Mouse (Mus musculus) lung, embryonic 14.5 days (tissue): ENCODE data around the gene Smim4. TPM values are rescaled to one million over a fixed set of nuclear protein-coding genes. Genes with fewer than 3 reads are reported as not detected.

Experiments
- ATAC-seq: fragments of 200-750 bp; cut with Nextera tagmentation; 2 replicates; pipeline ENCODE4 v1.8.0; 2017; ENCODE audit warnings: mild to moderate bottlenecking, moderate TSS enrichment, moderate library complexity; ENCODE audit not compliant: insufficient read depth
- DNase-seq: peaks from one replicate; pipeline ENCODE4 v3.0.0-alpha.2; 2015
- H3K27ac ChIP-seq: fragments of 300-500 bp; sonication (generic); 2 replicates; pipeline ENCODE4 v1.5.1; 2014; ENCODE audit warnings: low read depth, mild to moderate bottlenecking, moderate library complexity
- H3K27me3 ChIP-seq: fragments of 300-500 bp; sonication (generic); 2 replicates; pipeline ENCODE4 v1.6.1; 2014; ENCODE audit warnings: low read length, control low read depth; ENCODE audit not compliant: insufficient read depth
- H3K36me3 ChIP-seq: fragments of 300-500 bp; sonication (generic); 2 replicates; pipeline ENCODE4 v1.6.1; 2014; ENCODE audit warnings: control low read depth; ENCODE audit not compliant: insufficient read depth
- H3K4me1 ChIP-seq: fragments of 300-500 bp; sonication (generic); 2 replicates; pipeline ENCODE4 v1.6.1; 2014; ENCODE audit warnings: antibody characterized with exemption, control low read depth; ENCODE audit not compliant: insufficient read depth
- H3K4me2 ChIP-seq: fragments of 300-500 bp; sonication (generic); 2 replicates; pipeline ENCODE4 v1.6.1; 2014; ENCODE audit warnings: mild to moderate bottlenecking
- H3K4me3 ChIP-seq: fragments of 300-500 bp; sonication (generic); 2 replicates; pipeline ENCODE4 v1.5.1; 2014; ENCODE audit warnings: low read depth, low read length
- H3K9ac ChIP-seq: fragments of 300-500 bp; sonication (generic); 2 replicates; pipeline ENCODE4 v1.6.1; 2014
- H3K9me3 ChIP-seq: fragments of 300-500 bp; sonication (generic); 2 replicates; pipeline ENCODE4 v1.6.1; 2016; ENCODE audit warnings: low read depth, low read length, control low read depth
- CTCF ChIP-seq: IDR thresholded peaks from 2 replicates; pipeline ENCODE4 v1.5.1; 2016; ENCODE audit warnings: antibody characterized with exemption, low read depth
- WGBS: fragments of 180-500 bp; shearing (Covaris S2); extraction: QIAGEN DNeasy Blood & Tissue Kit; methylation state at CpG from one replicate; pipeline ENCODE4 v1.1.7; 2014; 5-methylcytosine and 5-hydroxymethylcytosine counted together
- polyA plus RNA-seq: library from polyadenylated mRNA; unstranded; fragments of >200 nt; fragmentation: Nextera tagmentation; extraction: Ambion mirVana; gene quantifications from 2 replicates; pipeline ENCODE4 v1.2.1, GENCODE M21; 2014

Gene Smim4
- polyA plus RNA-seq, 1 experiment from 2014 or later, result 60.9 TPM

- DNase-seq (no peak), ATAC-seq (no peak)
- Histone ChIP-seq H3K36me3 (peaks cover 61% of the 10 kb centered on the region), H3K4me3 (no peak overlapping the region), H3K27me3 (no peaks in the 10 kb centered on the region), H3K4me1 (no peaks in the 10 kb centered on the region), H3K27ac (no peak overlapping the region), H3K4me2 (no peak overlapping the region), H3K9me3 (no peaks in the 10 kb centered on the region), H3K9ac (no peak overlapping the region)
- WGBS, result 80% methylated on average over 13 of the region's 13 CpGs
- no peak for TF ChIP-seq CTCF
Observed at GRCm38 (mm10) chr14:31170963-31171362, 42.2 kb upstream of the Smim4 start.

- DNase-seq (no peak), ATAC-seq (no peak)
- WGBS, result 63% methylated on average over 6 of the region's 6 CpGs
- no peak overlapping the region for H3K9ac ChIP-seq
- no peak overlapping the region for H3K27ac ChIP-seq
- no peaks in the 10 kb centered on the region for H3K9me3 ChIP-seq
- no peak overlapping the region for H3K4me3 ChIP-seq
- 0 out of 2 replicates have a peak, but pooled peaks cover 3% of the 10 kb centered on the region for H3K4me1 ChIP-seq
- TF ChIP-seq CTCF, result no peak
- H3K27me3 ChIP-seq, result no peaks in the 10 kb centered on the region
- no peak overlapping the region for H3K4me2 ChIP-seq
- peaks cover 46% of the 10 kb centered on the region for H3K36me3 ChIP-seq
Observed at GRCm38 (mm10) chr14:31169508-31169907, 40.8 kb upstream of the Smim4 start.

- WGBS, result 32% methylated on average over 10 of the region's 10 CpGs
- DNase-seq (peak; percentile 65), ATAC-seq (peak; percentile 12; the same call in 1 of the 2 replicates)
- Histone ChIP-seq H3K27ac (peak within 1 kb of the TSS; percentile 58; the same call in 1 of the 2 replicates), H3K36me3 (peaks cover 35% of the 10 kb centered on the region), H3K4me1 (0 out of 2 replicates have a peak, but pooled peaks cover 3% of the 10 kb centered on the region), H3K27me3 (no peaks in the 10 kb centered on the region), H3K4me3 (peak within 1 kb of the TSS; percentile 23), H3K4me2 (peak within 1 kb of the TSS; percentile 52), H3K9ac (peak within 1 kb of the TSS; percentile 40), H3K9me3 (no peaks in the 10 kb centered on the region)
- no peak for TF ChIP-seq CTCF
Observed at GRCm38 (mm10) chr14:31168425-31168824, 39.7 kb upstream of the Smim4 start, which contains the start of gene Stab1. Gene Stab1, minus strand, starts transcription at chr14:31168641.

- 0 out of 2 replicates have a peak, but pooled peaks cover 3% of the 10 kb centered on the region for H3K4me1 ChIP-seq
- 57% methylated on average over 9 of the region's 9 CpGs for WGBS
- no peak overlapping the region; the same call in 1 of the 2 replicates for H3K9ac ChIP-seq
- DNase-seq (no peak), ATAC-seq (no peak)
- no peak overlapping the region for H3K27ac ChIP-seq
- H3K4me2 ChIP-seq, result peak overlapping the region; percentile 52
- H3K4me3 ChIP-seq, result peak overlapping the region; percentile 23
- no peaks in the 10 kb centered on the region for H3K27me3 ChIP-seq
- no peak for TF ChIP-seq CTCF
- H3K36me3 ChIP-seq, result peaks cover 19% of the 10 kb centered on the region
- H3K9me3 ChIP-seq, result no peaks in the 10 kb centered on the region
Observed at GRCm38 (mm10) chr14:31166827-31167226, 38.1 kb upstream of the Smim4 start.

- no peaks in the 10 kb centered on the region for H3K9me3 ChIP-seq
- no peak for TF ChIP-seq CTCF
- H3K4me3 ChIP-seq, result peak overlapping the region; percentile 23
- no peak overlapping the region for H3K9ac ChIP-seq
- no peak overlapping the region for H3K27ac ChIP-seq
- H3K4me1 ChIP-seq, result 0 out of 2 replicates have a peak, but pooled peaks cover 3% of the 10 kb centered on the region
- ATAC-seq (no peak), DNase-seq (no peak)
- H3K4me2 ChIP-seq, result peak overlapping the region; percentile 52
- peaks cover 12% of the 10 kb centered on the region for H3K36me3 ChIP-seq
- H3K27me3 ChIP-seq, result no peaks in the 10 kb centered on the region
- 33% methylated on average over 10 of the region's 10 CpGs for WGBS
Observed at GRCm38 (mm10) chr14:31165991-31166630, 37.4 kb upstream of the Smim4 start.

- WGBS, result 51% methylated on average over 7 of the region's 7 CpGs
- H3K4me2 ChIP-seq, result peak overlapping the region; percentile 7; the same call in 1 of the 2 replicates
Observed at GRCm38 (mm10) chr14:31165458-31165857, 36.7 kb upstream of the Smim4 start.

GRCm38 (mm10) chr14:31165010-31165409 lies 36.3 kb upstream of the Smim4 start:
- Histone ChIP-seq H3K4me2 (no peak overlapping the region), H3K27ac (no peak overlapping the region), H3K4me1 (0 out of 2 replicates have a peak, but pooled peaks cover 3% of the 10 kb centered on the region), H3K4me3 (no peak overlapping the region), H3K9ac (no peak overlapping the region), H3K36me3 (peaks cover 1% of the 10 kb centered on the region; the same call in 1 of the 2 replicates), H3K9me3 (no peaks in the 10 kb centered on the region), H3K27me3 (no peaks in the 10 kb centered on the region)
- DNase-seq, result no peak
- 59% methylated on average over 2 of the region's 2 CpGs for WGBS
- no peak for TF ChIP-seq CTCF
- no peak for ATAC-seq

More at GRCm38 (mm10) chr14:31165458-31165857, 36.7 kb upstream of the Smim4 start:
- no peak overlapping the region for H3K4me3 ChIP-seq
- no peak overlapping the region for H3K9ac ChIP-seq
- ATAC-seq (no peak), DNase-seq (no peak)
- no peak for TF ChIP-seq CTCF
- no peaks in the 10 kb centered on the region for H3K9me3 ChIP-seq
- H3K36me3 ChIP-seq, result peaks cover 6% of the 10 kb centered on the region
- no peaks in the 10 kb centered on the region for H3K27me3 ChIP-seq
- no peak overlapping the region for H3K27ac ChIP-seq
- 0 out of 2 replicates have a peak, but pooled peaks cover 3% of the 10 kb centered on the region for H3K4me1 ChIP-seq
